Mouse (Mus musculus) hindbrain, embryonic 13.5 days (tissue): ENCODE data around the gene Rras. TPM values are rescaled to one million over a fixed set of nuclear protein-coding genes. Genes with fewer than 3 reads are reported as not detected.

ENCODE experiments used
- ATAC-seq: fragments of 200-750 bp; cut with Nextera tagmentation; 2 replicates; pipeline ENCODE4 v1.8.0; 2017; ENCODE audit warnings: moderate TSS enrichment; ENCODE audit not compliant: low FRiP score
- H3K27ac ChIP-seq: fragments of 300-500 bp; sonication (generic); 2 replicates; pipeline ENCODE4 v1.5.1; 2015; ENCODE audit warnings: inconsistent platforms, mild to moderate bottlenecking, moderate library complexity
- H3K27me3 ChIP-seq: fragments of 300-500 bp; sonication (generic); 2 replicates; pipeline ENCODE4 v1.6.1; 2015; ENCODE audit warnings: mild to moderate bottlenecking, inconsistent platforms
- H3K36me3 ChIP-seq: fragments of 300-500 bp; sonication (generic); 2 replicates; pipeline ENCODE4 v1.6.1; 2015; ENCODE audit warnings: mild to moderate bottlenecking, inconsistent platforms
- H3K4me1 ChIP-seq: fragments of 300-500 bp; sonication (generic); replicated peaks from 2 replicates; pipeline ENCODE4 v1.6.1; 2015; ENCODE audit warnings: inconsistent platforms
- H3K4me2 ChIP-seq: fragments of 300-500 bp; sonication (generic); 2 replicates; pipeline ENCODE4 v1.6.1; 2015; ENCODE audit warnings: inconsistent platforms, mild to moderate bottlenecking, moderate library complexity
- H3K4me3 ChIP-seq: fragments of 300-500 bp; sonication (generic); 2 replicates; pipeline ENCODE4 v1.5.1; 2015; ENCODE audit warnings: mild to moderate bottlenecking, inconsistent platforms
- H3K9ac ChIP-seq: fragments of 300-500 bp; sonication (generic); 2 replicates; pipeline ENCODE4 v1.6.1; 2015; ENCODE audit warnings: mild to moderate bottlenecking, inconsistent platforms
- H3K9me3 ChIP-seq: fragments of 300-500 bp; sonication (generic); 2 replicates; pipeline ENCODE4 v1.6.1; 2016; ENCODE audit warnings: inconsistent platforms
- WGBS: fragments of 180-500 bp; shearing (Covaris S2); methylation state at CpG from one replicate; pipeline ENCODE4 v1.1.7; 2015; 5-methylcytosine and 5-hydroxymethylcytosine counted together
- polyA plus RNA-seq: library from polyadenylated mRNA; unstranded; fragments of >200 nt; fragmentation: Nextera tagmentation; extraction: Ambion mirVana; gene quantifications from 2 replicates; pipeline ENCODE4 v1.2.1, GENCODE M21; 2015

Gene Rras
- polyA plus RNA-seq: 11.5 and 15.4 TPM in 2 replicates

GRCm38 (mm10) chr7:45017242-45018061 is at the start of gene Rras:
Rras (plus strand) TSS chr7:45017961.
- H3K27ac ChIP-seq: peak within 1 kb of the TSS; percentile 88
- peak within 1 kb of the TSS; percentile 45 for H3K4me3 ChIP-seq
- H3K9ac ChIP-seq: peak within 1 kb of the TSS; percentile 71
- H3K9me3 ChIP-seq: no peaks in the 10 kb centered on the region
- H3K4me2 ChIP-seq: peak within 1 kb of the TSS; percentile 83
- H3K36me3 ChIP-seq: peaks cover 14% of the 10 kb centered on the region
- under 1% methylated on average over 36 of the region's 36 CpGs for WGBS
- ATAC-seq: peak; percentile 82
- H3K4me1 ChIP-seq: peaks cover 47% of the 10 kb centered on the region
- peaks cover 6% of the 10 kb centered on the region; the same call in 1 of the 2 replicates for H3K27me3 ChIP-seq

- H3K4me3 ChIP-seq: peak overlapping the region; percentile 50
- peak overlapping the region; percentile 76 for H3K4me2 ChIP-seq
- peak overlapping the region; percentile 70 for H3K9ac ChIP-seq
- peak overlapping the region; percentile 89 for H3K27ac ChIP-seq
- H3K27me3 ChIP-seq: no peaks in the 10 kb centered on the region
- H3K9me3 ChIP-seq: no peaks in the 10 kb centered on the region
- peaks cover 46% of the 10 kb centered on the region for H3K4me1 ChIP-seq
- H3K36me3 ChIP-seq: peaks cover 24% of the 10 kb centered on the region
- ATAC-seq: peak; percentile 94
- under 1% methylated on average over 36 of the region's 36 CpGs for WGBS
Measured at GRCm38 (mm10) chr7:44970231-44970691, 47.5 kb upstream of the Rras start.

- no peak for ATAC-seq
- Histone ChIP-seq H3K9ac (peak overlapping the region; percentile 70), H3K4me1 (peaks cover 50% of the 10 kb centered on the region), H3K27ac (peak overlapping the region; percentile 89), H3K4me2 (peak overlapping the region; percentile 76), H3K36me3 (peaks cover 24% of the 10 kb centered on the region), H3K4me3 (peak overlapping the region; percentile 50), H3K27me3 (no peaks in the 10 kb centered on the region), H3K9me3 (no peaks in the 10 kb centered on the region)
- WGBS: 66% methylated on average over 7 of the region's 7 CpGs
Measured at GRCm38 (mm10) chr7:44971142-44971541, 46.6 kb upstream of the Rras start.

- ATAC-seq: no peak
Measured at GRCm38 (mm10) chr7:44973415-44974130, 44.2 kb upstream of the Rras start.

GRCm38 (mm10) chr7:44974383-44975116 is 43.2 kb upstream of the Rras start, which contains the start of gene Cpt1c:
Cpt1c (minus strand) TSS chr7:44974851.
- Histone ChIP-seq H3K9ac (peak within 1 kb of the TSS; percentile 82), H3K4me1 (peaks cover 50% of the 10 kb centered on the region), H3K36me3 (peaks cover 43% of the 10 kb centered on the region), H3K27me3 (no peaks in the 10 kb centered on the region), H3K4me2 (peak within 1 kb of the TSS; percentile 91), H3K4me3 (peak within 1 kb of the TSS; percentile 56), H3K9me3 (no peaks in the 10 kb centered on the region), H3K27ac (peak within 1 kb of the TSS; percentile 98)
- WGBS: under 1% methylated on average over 22 of the region's 22 CpGs
- peak; percentile 58 for ATAC-seq

More at GRCm38 (mm10) chr7:44973415-44974130, 44.2 kb upstream of the Rras start:
- Histone ChIP-seq H3K9me3 (no peaks in the 10 kb centered on the region), H3K36me3 (peaks cover 33% of the 10 kb centered on the region), H3K27ac (peak overlapping the region; percentile 98), H3K4me2 (peak overlapping the region; percentile 91), H3K9ac (peak overlapping the region; percentile 82), H3K4me3 (peak overlapping the region; percentile 56), H3K4me1 (peaks cover 50% of the 10 kb centered on the region), H3K27me3 (no peaks in the 10 kb centered on the region)
- 35% methylated on average over 14 of the region's 14 CpGs for WGBS

GRCm38 (mm10) chr7:44975117-44975419 is 42.7 kb upstream of the Rras start:
- Histone ChIP-seq H3K27me3 (no peaks in the 10 kb centered on the region), H3K9me3 (no peaks in the 10 kb centered on the region), H3K4me1 (peaks cover 46% of the 10 kb centered on the region), H3K9ac (peak overlapping the region; percentile 49; the same call in 1 of the 2 replicates), H3K27ac (peak overlapping the region; percentile 98), H3K4me3 (peak overlapping the region; percentile 56), H3K36me3 (peaks cover 48% of the 10 kb centered on the region), H3K4me2 (peak overlapping the region; percentile 91)
- WGBS: 21% methylated on average over 6 of the region's 6 CpGs
- ATAC-seq: no peak

- H3K4me2 ChIP-seq: no peak overlapping the region
- no peak overlapping the region for H3K27ac ChIP-seq
- H3K9me3 ChIP-seq: no peaks in the 10 kb centered on the region
- H3K4me1 ChIP-seq: peaks cover 18% of the 10 kb centered on the region
- no peaks in the 10 kb centered on the region for H3K27me3 ChIP-seq
- no peak overlapping the region for H3K9ac ChIP-seq
- ATAC-seq: no peak
- H3K4me3 ChIP-seq: no peak overlapping the region
- 91% methylated on average over 3 of the region's 3 CpGs for WGBS
- H3K36me3 ChIP-seq: peaks cover 75% of the 10 kb centered on the region
Measured at GRCm38 (mm10) chr7:44978300-44978699, 39.5 kb upstream of the Rras start.

- H3K36me3 ChIP-seq: peaks cover 66% of the 10 kb centered on the region
- WGBS: 96% methylated on average over 8 of the region's 8 CpGs
Measured at GRCm38 (mm10) chr7:44981539-44981938, 36.2 kb upstream of the Rras start.

GRCm38 (mm10) chr7:44983085-44983484 is 34.7 kb upstream of the Rras start:
- Histone ChIP-seq H3K4me1 (peaks cover 33% of the 10 kb centered on the region), H3K9ac (no peak overlapping the region), H3K27ac (peak overlapping the region; percentile 58; the same call in 1 of the 2 replicates), H3K27me3 (no peaks in the 10 kb centered on the region), H3K9me3 (no peaks in the 10 kb centered on the region), H3K4me3 (no peak overlapping the region), H3K4me2 (no peak overlapping the region), H3K36me3 (peaks cover 51% of the 10 kb centered on the region)
- no peak for ATAC-seq
- WGBS: 36% methylated on average over 6 of the region's 6 CpGs

More at GRCm38 (mm10) chr7:44981539-44981938, 36.2 kb upstream of the Rras start:
- Histone ChIP-seq H3K4me1 (peaks cover 25% of the 10 kb centered on the region), H3K4me2 (no peak overlapping the region), H3K9ac (no peak overlapping the region), H3K4me3 (no peak overlapping the region), H3K27me3 (no peaks in the 10 kb centered on the region), H3K27ac (no peak overlapping the region), H3K9me3 (no peaks in the 10 kb centered on the region)
- ATAC-seq: no peak

GRCm38 (mm10) chr7:44983944-44984832 is 33.6 kb upstream of the Rras start:
- Histone ChIP-seq H3K27me3 (no peaks in the 10 kb centered on the region), H3K4me1 (peaks cover 42% of the 10 kb centered on the region), H3K36me3 (peaks cover 40% of the 10 kb centered on the region), H3K9ac (peak overlapping the region; percentile 98), H3K27ac (peak overlapping the region; percentile 58), H3K4me2 (peak overlapping the region; percentile 73), H3K4me3 (peak overlapping the region; percentile 94), H3K9me3 (no peaks in the 10 kb centered on the region)
- WGBS: 75% methylated on average over 7 of the region's 7 CpGs
- no peak for ATAC-seq

- H3K4me2 ChIP-seq: peak overlapping the region; percentile 73
- no peaks in the 10 kb centered on the region for H3K9me3 ChIP-seq
- ATAC-seq: no peak
- no peaks in the 10 kb centered on the region for H3K27me3 ChIP-seq
- peaks cover 45% of the 10 kb centered on the region for H3K4me1 ChIP-seq
- peak overlapping the region; percentile 94 for H3K4me3 ChIP-seq
- H3K9ac ChIP-seq: peak overlapping the region; percentile 98
- H3K36me3 ChIP-seq: peaks cover 33% of the 10 kb centered on the region
- H3K27ac ChIP-seq: peak overlapping the region; percentile 97; the same call in 1 of the 2 replicates
- 37% methylated on average over 3 of the region's 3 CpGs for WGBS
Measured at GRCm38 (mm10) chr7:44984833-44985164, 33.0 kb upstream of the Rras start.
